Mouse (Mus musculus): ENCODE measurements at regions not wholly inside any gene's neighbourhood (a gene's known extent, or its start where the extent isn't known, plus 50 kb on each side); places are given as distances from the start of the nearest gene placed in this dataset.

- WGBS = 72% methylated on average over 3 of the region's 3 CpGs
- no peaks in the 10 kb centered on the region for H3K36me3 ChIP-seq
- H3K4me2 ChIP-seq (replicated peaks) = no peak overlapping the region
- H3K27me3 ChIP-seq (replicated peaks) = no peaks in the 10 kb centered on the region
- no peaks in the 10 kb centered on the region for H3K4me1 ChIP-seq (replicated peaks)
- H3K4me3 ChIP-seq (replicated peaks) = no peak overlapping the region
- H3K27ac ChIP-seq = peak overlapping the region; percentile 40; the same call in 1 of the 2 replicates
- ATAC-seq = peak; percentile 39; the same call in 1 of the 2 replicates
- no peaks in the 10 kb centered on the region for H3K9me3 ChIP-seq
- H3K9ac ChIP-seq = no peak overlapping the region
These were observed 83.1 kb upstream of the Gm6993 start for GRCm38 (mm10) chr12:31157453-31157852.

- Histone ChIP-seq H3K27me3 (replicated peaks) (no peaks in the 10 kb centered on the region), H3K4me1 (replicated peaks) (no peaks in the 10 kb centered on the region), H3K27ac (no peak overlapping the region), H3K36me3 (no peaks in the 10 kb centered on the region), H3K4me3 (replicated peaks) (no peak overlapping the region), H3K4me2 (replicated peaks) (no peak overlapping the region), H3K9me3 (no peaks in the 10 kb centered on the region), H3K9ac (no peak overlapping the region)
- WGBS = 77% methylated on average over 1 of the region's 1 CpGs
- peak; percentile 59; the same call in 1 of the 2 replicates for ATAC-seq
These were observed 82.7 kb upstream of the Gm6993 start for GRCm38 (mm10) chr12:31157890-31158289.

- Histone ChIP-seq H3K4me1 (replicated peaks) (no peaks in the 10 kb centered on the region), H3K9ac (no peak overlapping the region), H3K4me2 (replicated peaks) (no peak overlapping the region), H3K36me3 (no peaks in the 10 kb centered on the region), H3K4me3 (replicated peaks) (no peak overlapping the region), H3K27me3 (replicated peaks) (no peaks in the 10 kb centered on the region), H3K27ac (0 out of 2 replicates have a peak overlapping the region, but pooled peaks have one; percentile 13), H3K9me3 (no peaks in the 10 kb centered on the region)
- ATAC-seq = no peak
- 77% methylated on average over 4 of the region's 4 CpGs for WGBS
These were observed 81.7 kb upstream of the Gm6993 start for GRCm38 (mm10) chr12:31158885-31159284.

GRCm38 (mm10) chr12:31159378-31159777 is 81.2 kb upstream of the Gm6993 start:
- WGBS = 67% methylated on average over 7 of the region's 7 CpGs
- H3K36me3 ChIP-seq = no peaks in the 10 kb centered on the region
- no peak overlapping the region for H3K27ac ChIP-seq
- H3K4me3 ChIP-seq (replicated peaks) = no peak overlapping the region
- H3K9ac ChIP-seq = no peak overlapping the region
- H3K27me3 ChIP-seq (replicated peaks) = no peaks in the 10 kb centered on the region
- no peaks in the 10 kb centered on the region for H3K9me3 ChIP-seq
- H3K4me1 ChIP-seq (replicated peaks) = no peaks in the 10 kb centered on the region
- no peak for ATAC-seq
- no peak overlapping the region for H3K4me2 ChIP-seq (replicated peaks)

DNA sequence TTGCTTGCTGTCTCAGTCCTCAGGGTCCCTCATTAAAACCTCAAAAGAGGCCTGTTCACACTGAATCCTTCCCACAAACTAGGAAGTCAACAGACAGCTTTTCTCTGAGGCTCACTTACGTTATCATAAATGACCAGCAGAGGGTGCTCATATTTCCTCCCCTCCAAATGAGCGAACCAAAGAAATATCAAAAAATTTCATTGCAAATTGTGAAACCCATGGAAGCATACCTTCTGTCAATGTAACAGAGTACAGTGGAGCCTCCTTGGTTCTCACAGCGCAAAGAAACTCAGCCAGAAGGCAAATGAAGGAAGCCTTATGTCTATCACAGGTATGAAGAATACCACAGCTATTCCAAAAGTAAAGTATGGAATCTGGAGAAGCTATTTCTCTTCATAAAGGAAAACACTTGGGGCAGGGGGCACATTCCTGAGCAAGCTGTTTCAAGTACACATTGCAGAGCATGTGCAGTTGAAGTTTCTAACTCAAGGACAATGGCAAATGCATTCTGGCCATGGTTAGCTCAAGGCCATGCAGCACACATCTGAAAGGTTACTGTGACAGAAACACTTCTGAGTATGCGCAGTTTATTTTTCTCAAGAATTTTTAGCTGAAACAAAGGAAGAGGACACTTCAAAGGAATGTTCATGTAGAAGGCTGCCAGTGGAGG is 72.2 kb upstream of the Gm6993 start:
- no peaks in the 10 kb centered on the region for H3K36me3 ChIP-seq
- no peaks in the 10 kb centered on the region for H3K27me3 ChIP-seq (replicated peaks)
- no peak overlapping the region for H3K4me2 ChIP-seq (replicated peaks)
- H3K4me3 ChIP-seq (replicated peaks) = no peak overlapping the region
- H3K9ac ChIP-seq = no peak overlapping the region
- 0 out of 2 replicates have a peak overlapping the region, but pooled peaks have one; percentile 32 for H3K27ac ChIP-seq
- H3K9me3 ChIP-seq = no peaks in the 10 kb centered on the region
- H3K4me1 ChIP-seq (replicated peaks) = 0 out of 2 replicates have a peak, but pooled peaks cover 3% of the 10 kb centered on the region
- ATAC-seq = peak; percentile 53
- WGBS = 44% methylated on average over 4 of the region's 4 CpGs

DNA sequence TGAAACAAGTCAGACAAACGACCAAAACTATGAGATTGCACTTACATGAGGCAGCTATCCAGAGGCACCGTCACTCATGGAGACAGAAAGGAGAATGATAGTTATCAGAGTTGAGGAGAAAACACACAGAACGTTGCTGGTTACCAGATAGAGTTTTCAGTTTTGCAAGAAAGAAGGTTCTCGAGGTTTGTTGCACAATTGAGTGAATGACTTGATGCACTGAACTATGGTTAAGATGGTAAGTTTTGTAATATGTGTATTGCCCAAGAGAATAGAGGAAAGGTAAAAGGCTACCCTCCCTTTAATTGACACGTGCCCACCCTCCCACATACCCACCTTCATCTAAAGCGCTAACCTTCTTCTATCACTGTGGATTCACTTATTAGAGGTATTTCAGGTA is 70.5 kb upstream of the Gm6993 start:
- WGBS = 69% methylated on average over 6 of the region's 6 CpGs

DNA sequence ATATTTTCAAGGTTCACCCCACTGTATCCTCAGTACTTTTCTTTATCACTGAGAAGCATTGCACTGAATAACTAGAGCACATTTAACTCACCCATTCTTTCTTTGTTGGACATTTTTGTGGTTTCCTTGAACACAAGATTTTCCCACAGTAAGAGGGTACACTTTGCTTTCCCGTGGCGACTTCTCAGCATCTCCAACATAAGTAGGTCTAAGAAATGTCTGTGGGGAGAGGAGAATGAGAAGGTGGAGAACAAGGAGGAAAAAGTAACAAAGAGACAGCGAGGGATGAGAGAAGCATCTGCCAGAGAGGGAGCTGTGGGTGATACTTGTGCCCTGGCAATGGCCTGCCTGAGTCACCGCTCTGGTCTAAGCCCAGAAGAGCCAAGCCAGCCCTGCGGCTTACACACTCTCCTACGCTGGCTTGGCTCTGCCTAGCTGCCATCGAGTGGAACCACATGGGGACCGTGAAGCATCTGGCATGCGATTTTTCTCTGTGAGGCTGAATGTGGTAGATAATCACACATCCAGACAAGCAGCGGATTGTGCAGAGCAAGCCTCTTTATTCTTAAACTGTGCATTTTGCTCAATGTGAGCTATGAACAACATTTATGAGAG is 69.9 kb upstream of the Gm6993 start:
- Histone ChIP-seq H3K4me3 (replicated peaks) (no peak overlapping the region), H3K9ac (no peak overlapping the region), H3K27me3 (replicated peaks) (no peaks in the 10 kb centered on the region), H3K4me2 (replicated peaks) (no peak overlapping the region), H3K27ac (no peak overlapping the region), H3K36me3 (no peaks in the 10 kb centered on the region), H3K4me1 (replicated peaks) (0 out of 2 replicates have a peak, but pooled peaks cover 3% of the 10 kb centered on the region), H3K9me3 (no peaks in the 10 kb centered on the region)
- 80% methylated on average over 10 of the region's 10 CpGs for WGBS
- ATAC-seq = no peak

More for the DNA sequence above, 70.5 kb upstream of the Gm6993 start:
- H3K27ac ChIP-seq = no peak overlapping the region
- H3K9ac ChIP-seq = no peak overlapping the region
- no peaks in the 10 kb centered on the region for H3K36me3 ChIP-seq
- H3K4me1 ChIP-seq (replicated peaks) = 0 out of 2 replicates have a peak, but pooled peaks cover 3% of the 10 kb centered on the region
- H3K4me3 ChIP-seq (replicated peaks) = no peak overlapping the region
- no peaks in the 10 kb centered on the region for H3K27me3 ChIP-seq (replicated peaks)
- H3K9me3 ChIP-seq = no peaks in the 10 kb centered on the region
- ATAC-seq = no peak
- no peak overlapping the region for H3K4me2 ChIP-seq (replicated peaks)

DNA sequence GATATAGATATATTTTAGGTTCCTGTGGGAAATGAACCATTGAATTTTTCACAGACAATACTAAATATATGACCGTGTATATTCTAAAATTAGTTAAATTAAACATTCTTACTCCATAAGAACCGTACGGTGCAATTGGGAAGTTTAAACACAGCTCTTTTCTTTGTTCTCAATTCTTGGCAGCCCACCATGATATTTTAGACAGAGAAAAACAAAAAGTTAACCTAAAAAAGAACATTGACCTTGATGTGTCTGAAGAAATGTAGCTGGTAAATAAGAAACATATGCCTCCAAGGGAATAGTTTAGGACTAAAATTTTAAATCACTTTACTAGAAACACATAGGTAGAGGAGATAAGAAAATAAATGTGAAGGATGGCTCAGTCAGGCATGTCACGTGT is 68.6 kb upstream of the Gm6993 start:
- 50% methylated on average over 4 of the region's 4 CpGs for WGBS
- no peak overlapping the region for H3K27ac ChIP-seq
- H3K36me3 ChIP-seq = no peaks in the 10 kb centered on the region
- no peak overlapping the region for H3K4me3 ChIP-seq (replicated peaks)
- H3K4me2 ChIP-seq (replicated peaks) = no peak overlapping the region
- H3K9ac ChIP-seq = no peak overlapping the region
- no peaks in the 10 kb centered on the region for H3K9me3 ChIP-seq
- 0 out of 2 replicates have a peak, but pooled peaks cover 5% of the 10 kb centered on the region for H3K4me1 ChIP-seq (replicated peaks)
- no peaks in the 10 kb centered on the region for H3K27me3 ChIP-seq (replicated peaks)
- ATAC-seq = no peak

GRCm38 (mm10) chr12:31172451-31173318 is 67.9 kb upstream of the Gm6993 start:
- no peaks in the 10 kb centered on the region for H3K27me3 ChIP-seq (replicated peaks)
- no peak overlapping the region for H3K4me2 ChIP-seq (replicated peaks)
- no peaks in the 10 kb centered on the region for H3K36me3 ChIP-seq
- H3K9me3 ChIP-seq = no peaks in the 10 kb centered on the region
- H3K9ac ChIP-seq = no peak overlapping the region
- 77% methylated on average over 4 of the region's 4 CpGs for WGBS
- no peak overlapping the region for H3K27ac ChIP-seq
- no peak for ATAC-seq
- no peak overlapping the region for H3K4me3 ChIP-seq (replicated peaks)
- 0 out of 2 replicates have a peak, but pooled peaks cover 5% of the 10 kb centered on the region for H3K4me1 ChIP-seq (replicated peaks)

- Histone ChIP-seq H3K4me2 (replicated peaks) (no peak overlapping the region), H3K4me3 (replicated peaks) (no peak overlapping the region), H3K27me3 (replicated peaks) (no peaks in the 10 kb centered on the region), H3K9me3 (no peaks in the 10 kb centered on the region), H3K36me3 (no peaks in the 10 kb centered on the region), H3K27ac (no peak overlapping the region), H3K9ac (no peak overlapping the region), H3K4me1 (replicated peaks) (0 out of 2 replicates have a peak, but pooled peaks cover 2% of the 10 kb centered on the region)
- 85% methylated on average over 5 of the region's 5 CpGs for WGBS
- ATAC-seq = no peak
These were observed 67.1 kb upstream of the Gm6993 start for GRCm38 (mm10) chr12:31173512-31173911.

DNA sequence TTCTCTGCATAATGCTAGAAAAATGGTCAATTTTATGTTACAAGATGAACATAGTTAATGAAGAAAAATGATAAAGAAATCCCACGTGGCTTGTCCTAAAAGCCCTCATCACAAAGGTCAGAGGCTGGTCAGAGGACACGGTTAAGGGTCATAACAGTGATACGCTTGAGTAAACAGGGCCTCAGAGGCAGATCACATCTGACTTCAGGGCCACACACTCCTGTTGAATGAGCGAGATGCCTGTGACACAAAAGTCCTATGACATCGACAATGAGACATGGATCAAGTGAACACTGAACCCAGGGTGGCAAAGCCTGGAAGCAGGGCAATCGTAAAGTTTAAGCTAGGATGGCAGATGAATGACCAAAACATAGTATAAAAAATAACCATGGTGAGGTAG is 61.0 kb upstream of the Gm6993 start:
- no peaks in the 10 kb centered on the region for H3K36me3 ChIP-seq
- H3K27ac ChIP-seq = no peak overlapping the region
- H3K4me1 ChIP-seq (replicated peaks) = peaks cover 12% of the 10 kb centered on the region
- no peak overlapping the region for H3K9ac ChIP-seq
- 52% methylated on average over 6 of the region's 6 CpGs for WGBS
- no peak for ATAC-seq
- H3K4me3 ChIP-seq (replicated peaks) = no peak overlapping the region
- no peak overlapping the region for H3K4me2 ChIP-seq (replicated peaks)
- no peaks in the 10 kb centered on the region for H3K27me3 ChIP-seq (replicated peaks)
- no peaks in the 10 kb centered on the region for H3K9me3 ChIP-seq

GRCm38 (mm10) chr12:31183632-31184031 is 56.9 kb upstream of the Gm6993 start:
- no peaks in the 10 kb centered on the region for H3K36me3 ChIP-seq
- H3K9ac ChIP-seq = no peak overlapping the region
- WGBS = 69% methylated on average over 4 of the region's 4 CpGs
- H3K4me1 ChIP-seq (replicated peaks) = peaks cover 24% of the 10 kb centered on the region
- H3K4me2 ChIP-seq (replicated peaks) = no peak overlapping the region
- H3K27ac ChIP-seq = no peak overlapping the region
- ATAC-seq = no peak
- no peaks in the 10 kb centered on the region for H3K9me3 ChIP-seq
- no peaks in the 10 kb centered on the region for H3K27me3 ChIP-seq (replicated peaks)
- H3K4me3 ChIP-seq (replicated peaks) = no peak overlapping the region
